Mouse (Mus musculus): ENCODE results near the gene Vwa3b.

- TF ChIP-seq CTCF (IDR thresholded peaks at IDR 0.05; ENCODE audit: control insufficient read depth, insufficient read depth, low read length) (no peak), POLR2A (IDR thresholded peaks at IDR 0.05; ENCODE audit: borderline replicate concordance, control insufficient read depth, low read depth, low read length) (no peak)
Observed at GRCm38 (mm10) chr1:37122306-37122705, 95.9 kb downstream of the Vwa3b start.

All from bone marrow, adult 2 months (tissue).